Mouse (Mus musculus) lung, embryonic 16.5 days (tissue): ENCODE data around the gene Tanc1. TPM values are rescaled to one million over a fixed set of nuclear protein-coding genes. Genes with fewer than 3 reads are reported as not detected.

Experiments used
- ATAC-seq: fragments of 200-750 bp; cut with Nextera tagmentation; 2 replicates; pipeline ENCODE4 v1.8.0; 2017; ENCODE audit warnings: low read depth, mild to moderate bottlenecking, moderate library complexity
- H3K27ac ChIP-seq: fragments of 300-500 bp; sonication (generic); 2 replicates; pipeline ENCODE4 v1.5.1; 2014; ENCODE audit warnings: mild to moderate bottlenecking, control low read depth, low read length
- H3K27me3 ChIP-seq: fragments of 300-500 bp; sonication (generic); 2 replicates; pipeline ENCODE4 v1.6.1; 2014; ENCODE audit warnings: low read depth, low read length, mixed read lengths; ENCODE audit not compliant: control insufficient read depth, insufficient read depth
- H3K36me3 ChIP-seq: fragments of 300-500 bp; sonication (generic); 2 replicates; pipeline ENCODE4 v1.6.1; 2014; ENCODE audit warnings: low read length; ENCODE audit not compliant: control insufficient read depth, insufficient read depth
- H3K4me1 ChIP-seq: fragments of 300-500 bp; sonication (generic); replicated peaks from 2 replicates; pipeline ENCODE4 v1.6.1; 2014; ENCODE audit warnings: low read length, mixed read lengths; ENCODE audit not compliant: control insufficient read depth, insufficient read depth
- H3K4me2 ChIP-seq: fragments of 300-500 bp; sonication (generic); 2 replicates; pipeline ENCODE4 v1.6.1; 2014; ENCODE audit warnings: low read depth, low read length, control low read depth
- H3K4me3 ChIP-seq: fragments of 300-500 bp; sonication (generic); 2 replicates; pipeline ENCODE4 v1.5.1; 2014; ENCODE audit warnings: mild to moderate bottlenecking, low read length, control low read depth
- H3K9ac ChIP-seq: fragments of 300-500 bp; sonication (generic); 2 replicates; pipeline ENCODE4 v1.6.1; 2014; ENCODE audit warnings: low read length, control low read depth
- H3K9me3 ChIP-seq: fragments of 300-500 bp; sonication (generic); 2 replicates; pipeline ENCODE4 v1.6.1; 2016; ENCODE audit warnings: low read length; ENCODE audit not compliant: control insufficient read depth
- WGBS: fragments of 180-500 bp; shearing (Covaris S2); extraction: QIAGEN DNeasy Blood & Tissue Kit; methylation state at CpG from one replicate; pipeline ENCODE4 v1.1.7; 2014; 5-methylcytosine and 5-hydroxymethylcytosine counted together
- polyA plus RNA-seq: library from polyadenylated mRNA; unstranded; fragments of >200 nt; fragmentation: Nextera tagmentation; extraction: Ambion mirVana; gene quantifications from 2 replicates; pipeline ENCODE4 v1.2.1, GENCODE M21; 2015

Gene Tanc1
- polyA plus RNA-seq, 1 experiment from 2014 or later: 33.2 TPM

DNA sequence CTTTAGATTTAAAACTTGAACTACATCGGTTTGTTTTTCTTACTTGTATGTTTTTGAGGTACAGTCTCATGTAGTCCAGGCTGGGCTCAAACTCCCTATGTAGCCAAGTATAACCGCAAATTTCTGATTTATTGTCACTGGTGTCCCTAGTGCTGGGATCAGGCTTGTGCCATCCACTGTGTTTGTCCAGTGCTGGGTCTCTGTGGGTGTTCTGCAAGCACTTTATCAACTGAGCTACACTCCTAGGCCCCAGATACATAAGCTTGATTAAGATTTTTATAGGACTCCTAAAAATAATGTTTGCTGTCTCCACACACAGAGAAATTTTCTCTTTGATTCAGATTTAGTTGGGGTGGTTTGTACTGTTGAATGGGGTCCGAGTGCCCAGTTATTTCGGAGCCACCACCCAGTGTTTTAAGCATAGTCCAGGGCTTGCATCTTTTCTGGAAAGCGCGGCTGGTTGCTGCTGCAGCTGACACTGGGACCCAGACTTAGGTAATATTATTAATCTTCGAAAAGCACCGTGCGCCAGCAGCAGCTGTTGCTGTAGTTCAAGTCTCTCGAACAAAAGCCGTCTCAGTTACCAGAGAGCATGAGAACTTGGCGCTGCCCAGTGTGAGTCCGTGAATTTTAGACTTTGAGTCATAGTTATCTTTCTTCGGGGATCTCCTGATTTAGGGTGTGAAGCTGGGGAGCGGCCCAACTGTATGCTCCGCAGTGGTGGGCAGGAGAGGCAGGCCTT, 73.2 kb downstream of the Tanc1 start:
- peaks cover 14% of the 10 kb centered on the region for H3K4me1 ChIP-seq
- ATAC-seq: no peak
- 78% methylated on average over 16 of the region's 16 CpGs for WGBS
- H3K4me2 ChIP-seq: no peak overlapping the region
- no peak overlapping the region for H3K9ac ChIP-seq
- no peak overlapping the region for H3K4me3 ChIP-seq
- H3K27ac ChIP-seq: no peak overlapping the region
- H3K9me3 ChIP-seq: no peaks in the 10 kb centered on the region
- H3K27me3 ChIP-seq: no peaks in the 10 kb centered on the region
- no peaks in the 10 kb centered on the region for H3K36me3 ChIP-seq

DNA sequence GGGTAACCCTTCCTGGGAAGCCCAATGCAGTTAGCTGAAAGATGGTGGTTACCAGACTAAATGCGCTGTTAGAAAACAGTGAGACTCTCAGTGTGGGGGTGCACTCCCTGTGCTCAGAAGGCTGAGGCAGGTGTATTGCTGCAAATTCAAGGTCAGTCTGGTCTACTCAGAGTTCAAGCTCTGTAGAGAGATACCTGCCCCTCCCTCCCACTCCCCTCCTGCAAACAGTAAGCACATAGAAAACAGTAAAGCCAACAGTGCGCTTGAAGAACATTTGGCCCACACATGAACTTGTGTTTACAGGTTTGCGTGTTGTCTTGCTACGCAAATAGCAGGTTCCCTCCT, 73.7 kb downstream of the Tanc1 start:
- H3K4me1 ChIP-seq: peaks cover 10% of the 10 kb centered on the region
- no peaks in the 10 kb centered on the region for H3K36me3 ChIP-seq
- H3K9ac ChIP-seq: no peak overlapping the region
- no peak overlapping the region for H3K4me3 ChIP-seq
- no peak overlapping the region for H3K4me2 ChIP-seq
- H3K9me3 ChIP-seq: no peaks in the 10 kb centered on the region
- no peak for ATAC-seq
- H3K27me3 ChIP-seq: no peaks in the 10 kb centered on the region
- WGBS: 92% methylated on average over 4 of the region's 4 CpGs
- H3K27ac ChIP-seq: no peak overlapping the region

DNA sequence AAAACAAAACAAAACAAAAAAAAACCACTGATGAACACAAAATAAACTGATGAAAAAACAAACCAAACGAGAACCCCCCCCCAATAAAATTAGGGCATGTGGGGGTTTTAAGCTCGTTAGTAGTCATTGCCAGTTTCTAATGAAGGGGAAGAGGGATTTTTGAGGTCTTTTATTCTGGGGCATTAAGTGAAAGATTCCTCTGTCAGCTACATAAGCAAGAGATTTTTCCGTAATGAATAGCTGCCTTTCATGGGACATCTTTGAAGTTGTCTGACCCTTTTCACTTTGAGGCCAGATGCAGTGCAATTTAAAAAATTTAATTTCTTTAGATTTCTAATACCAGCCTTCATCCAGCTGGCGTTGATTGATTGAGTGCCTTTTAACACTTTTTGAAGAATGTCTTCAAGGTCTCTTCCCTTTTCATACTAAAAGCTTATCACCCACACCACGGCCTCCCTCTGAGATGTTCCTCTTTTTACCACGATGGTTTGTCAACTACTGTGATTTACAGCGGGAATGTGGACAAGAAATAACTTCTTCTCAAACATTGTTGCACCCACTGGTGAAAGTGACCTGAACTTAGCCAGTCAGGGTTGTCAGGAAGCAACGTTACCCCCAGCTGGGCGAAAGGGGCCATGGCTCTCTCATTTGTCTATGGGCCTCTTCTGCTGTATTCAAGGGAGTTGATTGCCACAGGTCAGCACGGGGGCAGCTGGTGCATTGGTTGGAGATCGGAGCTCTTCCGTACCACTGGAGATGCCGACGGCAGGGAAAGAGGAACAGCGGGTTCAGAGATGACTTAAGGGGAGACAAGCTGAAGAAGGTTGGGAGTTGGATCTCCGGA, 76.6 kb downstream of the Tanc1 start:
- no peaks in the 10 kb centered on the region for H3K27me3 ChIP-seq
- no peak overlapping the region for H3K9ac ChIP-seq
- no peaks in the 10 kb centered on the region for H3K9me3 ChIP-seq
- 58% methylated on average over 16 of the region's 16 CpGs for WGBS
- no peaks in the 10 kb centered on the region for H3K36me3 ChIP-seq
- peaks cover 14% of the 10 kb centered on the region for H3K4me1 ChIP-seq
- no peak for ATAC-seq
- H3K4me2 ChIP-seq: no peak overlapping the region
- H3K4me3 ChIP-seq: no peak overlapping the region
- no peak overlapping the region for H3K27ac ChIP-seq

DNA sequence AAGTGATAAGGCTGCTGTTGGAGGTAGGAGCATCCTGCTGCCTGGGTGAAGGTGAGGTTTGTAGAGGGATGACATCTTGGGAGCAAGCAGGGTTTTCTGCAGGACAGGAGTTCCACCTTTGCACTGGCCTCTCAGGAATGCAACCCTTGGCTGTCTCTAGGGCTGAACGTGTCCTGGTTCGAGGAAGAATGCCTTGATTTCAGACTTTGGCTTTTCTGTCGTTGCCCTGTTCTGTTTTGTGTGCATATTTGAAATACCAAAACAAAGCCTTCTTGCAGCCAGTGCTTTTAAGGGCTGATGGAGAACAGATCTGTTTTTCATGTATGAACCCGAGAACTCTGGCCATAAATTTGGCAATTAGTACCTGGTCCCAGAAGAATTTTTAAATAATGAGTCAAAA, 79.3 kb downstream of the Tanc1 start:
- ATAC-seq: no peak
- Histone ChIP-seq H3K9me3 (no peaks in the 10 kb centered on the region), H3K9ac (no peak overlapping the region), H3K27ac (no peak overlapping the region), H3K4me1 (peaks cover 18% of the 10 kb centered on the region), H3K27me3 (no peaks in the 10 kb centered on the region), H3K4me3 (no peak overlapping the region), H3K36me3 (no peaks in the 10 kb centered on the region), H3K4me2 (no peak overlapping the region)
- 26% methylated on average over 4 of the region's 4 CpGs for WGBS

DNA sequence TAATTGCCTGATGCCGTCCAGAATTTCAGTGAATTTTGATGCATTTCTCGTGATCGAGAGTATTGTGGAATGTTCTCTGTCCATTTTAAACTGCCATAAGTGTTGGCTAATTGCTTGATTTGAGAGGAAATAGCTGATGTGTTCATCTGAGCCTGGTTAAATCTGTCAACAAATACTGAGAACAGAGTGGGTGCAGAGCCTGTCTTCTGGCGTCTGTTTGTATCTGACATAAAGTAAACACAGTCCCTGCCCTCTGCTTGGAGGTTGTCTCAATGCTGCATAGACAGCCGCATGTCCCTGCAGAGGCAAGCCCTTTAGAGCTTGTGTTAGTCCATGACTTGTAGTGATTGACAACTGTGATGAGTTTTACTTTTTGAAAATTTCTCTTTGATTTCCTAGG, 81.6 kb downstream of the Tanc1 start:
- Histone ChIP-seq H3K9ac (no peak overlapping the region), H3K36me3 (no peaks in the 10 kb centered on the region), H3K27ac (no peak overlapping the region), H3K4me2 (no peak overlapping the region), H3K9me3 (no peaks in the 10 kb centered on the region), H3K4me1 (peaks cover 32% of the 10 kb centered on the region), H3K27me3 (no peaks in the 10 kb centered on the region), H3K4me3 (no peak overlapping the region)
- peak; percentile 66 for ATAC-seq
- 13% methylated on average over 5 of the region's 5 CpGs for WGBS

DNA sequence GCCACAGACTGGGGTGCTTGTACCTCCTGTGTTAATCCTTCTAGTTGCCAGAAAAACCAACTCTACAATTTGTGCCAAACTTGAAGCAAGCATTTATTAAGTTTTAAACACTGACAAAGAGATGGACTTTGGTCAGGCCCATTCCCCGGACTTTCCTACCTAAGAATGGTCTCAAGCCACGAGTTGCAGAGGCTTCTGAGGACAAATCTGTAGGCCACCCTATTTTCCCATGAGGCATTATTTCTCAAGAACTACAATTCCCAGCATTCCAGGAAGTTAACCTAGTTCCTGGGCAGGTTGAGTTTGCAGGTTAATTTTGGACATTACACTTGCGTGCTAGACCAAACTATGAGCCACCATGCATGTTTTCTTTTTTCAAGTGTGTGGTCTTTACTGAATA, 85.3 kb downstream of the Tanc1 start:
- H3K9ac ChIP-seq: no peak overlapping the region
- H3K27me3 ChIP-seq: no peaks in the 10 kb centered on the region
- H3K4me3 ChIP-seq: no peak overlapping the region
- no peak overlapping the region for H3K4me2 ChIP-seq
- no peak for ATAC-seq
- H3K36me3 ChIP-seq: no peaks in the 10 kb centered on the region; the same call in 1 of the 2 replicates
- WGBS: 74% methylated on average over 3 of the region's 3 CpGs
- H3K9me3 ChIP-seq: no peaks in the 10 kb centered on the region
- peaks cover 34% of the 10 kb centered on the region for H3K4me1 ChIP-seq
- H3K27ac ChIP-seq: no peak overlapping the region

DNA sequence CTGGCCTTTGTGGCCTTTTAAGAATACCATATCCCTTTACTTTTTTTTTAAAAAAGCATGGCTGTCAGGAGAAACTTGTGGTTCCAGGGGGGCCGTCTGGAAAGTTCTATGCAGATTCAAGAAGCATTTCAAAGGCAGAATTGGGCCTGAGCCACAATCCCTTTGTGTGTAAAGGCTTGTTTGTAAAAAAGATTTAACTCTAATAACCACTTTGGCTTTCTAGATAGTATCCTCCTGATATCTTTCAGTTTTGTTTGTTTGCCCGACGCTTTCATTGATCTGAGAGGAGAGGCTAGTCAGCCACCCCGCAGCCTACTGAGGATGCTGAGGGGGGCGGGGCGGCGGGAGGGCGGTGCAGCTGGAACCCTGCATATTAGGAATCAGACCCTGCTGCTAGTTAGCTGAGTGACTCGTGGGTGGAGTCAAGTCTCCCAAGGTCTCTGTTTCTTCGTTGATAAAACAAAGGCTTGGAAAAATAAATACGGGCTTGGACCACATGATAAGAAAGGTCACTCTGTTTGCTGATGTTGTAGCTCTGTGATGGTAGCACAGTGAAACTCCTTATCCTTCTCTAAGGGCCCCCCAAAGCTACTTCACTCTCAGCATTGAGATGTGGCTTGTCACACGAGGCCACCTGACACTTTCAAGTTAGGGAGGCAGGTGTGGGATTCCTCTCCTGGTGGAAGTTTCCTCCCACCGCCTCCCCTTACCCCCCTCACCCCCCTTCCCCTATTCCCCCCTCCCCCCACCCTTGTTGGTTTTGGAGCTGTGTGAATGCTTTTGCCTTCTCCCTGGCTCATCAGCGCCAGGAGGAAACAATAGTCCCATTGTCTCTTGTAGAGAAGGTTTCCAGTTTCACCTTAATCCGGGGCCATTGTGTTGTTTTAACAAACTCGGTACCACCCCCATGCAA, 86.1 kb downstream of the Tanc1 start:
- WGBS: 5% methylated on average over 16 of the region's 16 CpGs

DNA sequence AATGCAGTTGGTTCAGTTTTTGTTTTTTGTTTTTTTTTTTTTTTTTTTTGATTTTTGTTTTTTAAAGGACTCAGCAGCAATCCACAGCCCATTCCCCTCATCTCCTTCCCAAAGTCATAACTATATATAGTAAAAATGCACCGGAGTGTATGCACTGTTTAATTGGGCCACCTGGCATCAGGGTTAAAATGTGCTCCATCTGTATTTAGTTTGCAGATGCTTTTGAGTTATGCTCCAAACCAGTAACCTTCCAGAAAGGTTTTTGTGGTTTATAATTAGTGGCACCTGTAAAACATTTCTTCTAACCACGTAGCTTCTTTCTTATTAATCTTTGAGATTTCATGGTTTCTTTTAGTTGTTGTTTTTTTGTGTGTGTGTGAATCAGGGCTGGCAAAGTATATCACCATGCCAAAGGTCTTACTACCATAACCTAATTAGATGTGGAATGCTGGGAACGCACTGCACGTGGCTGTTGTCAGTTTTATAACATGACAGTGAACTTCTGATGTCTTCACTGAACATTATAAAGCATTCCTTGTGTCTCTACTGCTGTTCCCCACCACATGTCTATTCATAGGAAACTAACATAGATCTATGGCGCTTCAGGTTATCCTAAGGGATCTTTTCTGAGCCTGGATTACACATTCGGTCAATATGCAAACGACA, 86.9 kb downstream of the Tanc1 start:
- no peak overlapping the region for H3K4me2 ChIP-seq
- no peaks in the 10 kb centered on the region for H3K27me3 ChIP-seq
- no peaks in the 10 kb centered on the region; the same call in 1 of the 2 replicates for H3K36me3 ChIP-seq
- H3K4me1 ChIP-seq: peaks cover 23% of the 10 kb centered on the region
- H3K9ac ChIP-seq: no peak overlapping the region
- ATAC-seq: no peak
- H3K9me3 ChIP-seq: no peaks in the 10 kb centered on the region
- no peak overlapping the region for H3K4me3 ChIP-seq
- peak overlapping the region; percentile 27; the same call in 1 of the 2 replicates for H3K27ac ChIP-seq
- 56% methylated on average over 7 of the region's 7 CpGs for WGBS

More for the DNA sequence above, 86.1 kb downstream of the Tanc1 start:
- peak; percentile 69 for ATAC-seq
- Histone ChIP-seq H3K4me2 (peak overlapping the region; percentile 37), H3K27ac (peak overlapping the region; percentile 58), H3K4me3 (no peak overlapping the region; the same call in 1 of the 2 replicates), H3K36me3 (no peaks in the 10 kb centered on the region; the same call in 1 of the 2 replicates), H3K9ac (peak overlapping the region; percentile 36; the same call in 1 of the 2 replicates), H3K4me1 (peaks cover 31% of the 10 kb centered on the region), H3K27me3 (no peaks in the 10 kb centered on the region), H3K9me3 (no peaks in the 10 kb centered on the region)
